Mouse (Mus musculus): ENCODE measurements around the gene Dnajc16.

Gene Dnajc16

DNA sequence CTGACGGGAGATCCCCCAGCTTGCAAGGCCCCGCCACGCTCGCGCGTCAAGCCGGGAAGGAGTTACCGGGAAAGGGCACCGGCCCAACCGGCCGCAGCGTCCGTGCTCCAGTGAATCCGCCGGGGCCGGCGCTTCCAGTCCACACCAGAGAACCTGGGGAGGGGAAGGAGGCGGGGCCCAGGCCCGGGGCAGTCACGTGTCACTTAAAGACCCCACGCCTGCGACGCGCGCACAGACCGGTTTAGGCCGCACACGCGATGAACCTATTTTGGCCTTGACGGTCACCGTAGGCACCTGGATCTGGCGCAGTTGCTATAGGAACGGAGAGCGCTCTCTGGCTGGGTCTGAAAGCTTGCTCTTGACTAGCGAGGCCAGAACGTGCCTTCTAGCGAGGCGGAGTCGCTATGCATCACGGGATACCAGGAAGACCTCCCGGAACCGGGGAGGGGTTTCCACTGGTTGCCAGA lies at the start of gene Dnajc16:
TSS of gene Dnajc16 (minus strand) at position 408 of the 467 bp plus-strand sequence.
- CTCF ChIA-PET = no interaction called here

DNA sequence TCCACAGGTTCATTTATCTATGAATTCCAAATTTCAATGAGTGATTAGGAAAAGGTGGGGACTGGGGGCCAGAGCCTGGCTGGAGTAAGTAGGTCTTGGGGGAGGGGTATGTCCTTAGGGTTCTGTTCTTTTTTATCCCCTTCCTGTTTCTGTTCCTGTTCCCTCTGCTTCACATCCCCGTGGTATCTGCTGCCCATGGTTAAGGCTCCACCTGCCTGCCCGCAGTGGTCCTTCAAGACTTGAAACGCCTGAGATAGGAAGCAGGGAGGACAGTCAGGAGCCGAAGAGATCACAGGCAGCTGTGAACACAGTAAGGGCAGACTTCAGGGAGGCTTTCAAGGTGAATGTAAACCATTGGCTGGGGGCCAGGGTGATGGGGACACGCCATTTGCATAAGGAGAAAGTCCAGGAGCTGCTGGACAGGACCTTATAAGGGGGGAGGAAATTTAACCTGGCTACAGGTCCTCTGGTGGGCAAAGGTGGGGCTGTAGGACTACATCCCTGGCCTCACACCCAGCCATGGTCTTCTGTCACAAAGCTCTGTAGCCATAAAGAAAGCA lies 43.9 kb upstream of the Dnajc16 start:
- CTCF ChIA-PET = no interaction called here

DNA sequence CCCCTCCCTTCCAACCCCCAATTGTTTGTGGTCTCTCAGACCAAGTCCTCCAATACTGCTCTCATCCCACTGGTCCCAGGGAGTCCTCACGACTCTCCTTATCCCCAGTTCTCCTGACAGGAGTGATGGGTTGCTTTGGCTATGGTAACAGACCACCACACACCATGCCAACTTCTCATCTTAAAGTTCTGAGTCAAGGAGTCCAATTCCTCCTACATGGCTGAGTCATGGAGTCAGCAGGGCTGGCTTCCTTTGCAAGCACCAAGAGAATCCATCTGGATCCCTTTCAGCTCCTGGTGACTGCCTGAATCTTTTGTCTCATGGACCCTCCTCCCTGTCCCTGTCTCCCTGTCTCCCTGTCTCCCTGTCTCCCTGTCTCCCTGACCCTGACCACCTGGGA lies 43.2 kb upstream of the Dnajc16 start:
- CTCF ChIA-PET = no interaction called here

GRCm38 (mm10) chr4:141831361-141831760 lies 40.6 kb upstream of the Dnajc16 start:
- CTCF ChIA-PET = interaction anchor here (0.5 kb wide), 1 partner anchor 47 kb away, joined by 3 read pairs; no protein-coding TSS in a partner anchor

- CTCF ChIA-PET = no interaction called here
Observed at GRCm38 (mm10) chr4:141830381-141830780, 39.6 kb upstream of the Dnajc16 start.

DNA sequence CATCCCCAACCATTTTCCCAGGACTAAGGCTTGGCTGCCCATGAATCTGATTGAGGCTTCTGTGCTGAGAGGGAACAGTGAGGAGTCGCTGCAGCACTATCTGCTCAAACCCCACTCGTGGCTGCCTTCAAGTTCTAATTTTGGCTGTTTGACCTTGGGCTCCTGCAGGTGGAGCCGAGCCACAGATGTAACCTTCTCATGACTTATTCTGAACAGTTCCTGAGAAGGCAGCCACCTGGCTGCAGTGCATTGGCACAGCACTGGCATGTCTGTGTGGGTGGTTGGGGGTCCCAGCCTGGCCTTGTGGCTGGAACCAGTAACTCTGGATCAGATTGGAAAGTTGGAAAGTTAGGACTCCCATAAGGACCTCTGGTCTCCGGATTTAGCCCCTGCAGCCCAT lies 37.4 kb upstream of the Dnajc16 start:
- CTCF ChIA-PET = no interaction called here

DNA sequence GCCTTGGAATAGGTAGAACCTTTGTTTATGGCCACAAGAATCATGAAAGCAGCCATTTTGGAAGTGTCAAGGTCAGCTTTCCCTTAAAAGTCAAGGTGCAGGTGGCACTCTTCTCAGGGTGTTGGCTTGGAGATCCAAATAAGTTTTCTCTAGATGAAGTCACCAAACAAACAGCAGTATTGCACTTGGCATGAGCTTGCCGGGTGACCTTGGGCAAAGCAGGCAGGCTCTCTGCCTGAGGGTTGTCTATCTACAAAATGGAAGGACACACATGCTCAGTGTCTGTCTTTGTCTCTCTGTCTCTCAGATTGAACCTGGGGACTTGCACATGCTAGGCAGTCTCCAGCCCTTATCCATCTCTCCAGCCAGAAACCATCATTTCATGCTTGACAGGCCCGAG lies 36.7 kb upstream of the Dnajc16 start:
- CTCF ChIA-PET = no interaction called here

GRCm38 (mm10) chr4:141826060-141826459 lies 35.3 kb upstream of the Dnajc16 start, which contains the start of gene Cela2a:
Cela2a (minus strand) TSS chr4:141826160.
- CTCF ChIA-PET = no interaction called here

GRCm38 (mm10) chr4:141822979-141823378 lies 32.2 kb upstream of the Dnajc16 start:
- CTCF ChIA-PET = no interaction called here

DNA sequence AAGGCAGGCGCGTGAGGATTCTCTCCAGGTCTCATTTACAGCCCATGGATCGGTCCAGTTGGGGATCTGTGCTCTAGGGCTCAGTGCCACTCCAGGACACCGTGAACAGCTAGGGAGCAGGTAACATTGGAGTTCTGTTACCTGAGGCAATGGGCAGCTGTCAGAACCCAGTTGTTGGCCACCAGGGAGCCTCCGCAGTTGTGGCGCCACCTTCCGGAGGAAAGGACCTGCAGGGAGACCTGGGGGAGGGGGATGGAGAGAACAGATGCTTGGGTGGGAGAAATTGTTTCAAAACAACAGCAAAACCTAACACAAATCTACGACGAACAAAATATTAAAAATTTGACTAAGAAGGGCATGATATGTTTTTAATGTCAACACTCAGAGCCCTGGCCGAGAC lies 31.4 kb upstream of the Dnajc16 start:
- CTCF ChIA-PET = no interaction called here

DNA sequence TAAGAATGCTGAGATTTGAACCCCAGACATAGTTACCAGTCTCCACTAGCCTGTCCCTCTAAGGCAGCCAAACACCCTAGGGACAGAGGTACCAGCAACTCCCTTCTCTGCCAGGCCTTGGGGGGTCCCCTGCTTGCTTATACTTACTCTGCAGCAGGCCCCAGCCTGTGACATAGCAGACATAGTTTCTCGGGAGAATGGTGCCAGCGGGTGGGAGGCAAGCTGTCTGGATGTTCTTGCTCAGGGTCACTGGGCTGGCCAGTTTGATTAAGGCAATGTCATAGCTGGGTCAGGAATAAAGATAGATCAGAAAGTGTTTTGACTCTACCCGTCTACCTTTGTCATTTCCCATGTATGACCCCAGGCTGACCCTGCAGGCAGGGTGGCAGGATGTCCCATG lies 30.4 kb upstream of the Dnajc16 start:
- CTCF ChIA-PET = no interaction called here

DNA sequence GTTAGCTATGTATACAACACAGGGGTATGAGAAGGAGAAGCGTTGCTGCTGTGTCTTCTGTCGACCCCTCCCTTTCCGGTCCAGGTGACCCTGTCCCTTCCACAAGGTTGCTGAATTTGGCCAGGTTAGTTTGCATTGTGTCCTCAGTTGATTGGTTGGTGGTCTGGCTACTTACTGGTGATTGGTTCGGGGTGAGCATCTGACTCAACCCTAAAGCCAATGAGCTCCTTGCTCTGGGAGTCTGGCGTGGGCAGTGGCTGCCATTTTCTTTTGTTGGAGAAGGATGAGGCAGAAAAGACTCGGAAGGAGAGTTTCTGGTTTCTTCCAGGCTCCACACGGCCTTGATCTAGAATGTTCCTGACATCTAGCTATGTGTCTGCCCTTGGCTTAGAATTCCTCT lies 28.6 kb upstream of the Dnajc16 start:
- CTCF ChIA-PET = no interaction called here

- CTCF ChIA-PET = no interaction called here
Observed at GRCm38 (mm10) chr4:141818861-141819260, 28.1 kb upstream of the Dnajc16 start.

DNA sequence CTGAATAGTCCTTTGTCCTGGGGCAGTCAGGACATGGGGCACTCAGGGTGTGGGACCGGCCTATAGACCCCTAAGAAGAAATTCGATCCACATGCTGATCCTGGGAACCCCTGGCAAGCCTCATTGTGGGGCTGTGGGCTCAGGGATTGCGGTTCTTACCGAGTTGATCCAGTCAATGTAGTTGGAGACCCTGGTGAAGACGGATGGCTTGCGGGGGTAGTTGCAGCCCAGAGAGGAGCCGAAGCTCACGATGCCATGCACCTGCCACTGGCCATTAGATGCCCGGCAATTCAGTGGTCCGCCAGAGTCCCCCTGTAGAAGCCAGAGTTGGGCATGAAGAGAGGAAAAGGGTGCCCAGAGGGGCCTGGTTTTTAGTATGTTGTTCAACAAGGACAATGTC lies 27.0 kb upstream of the Dnajc16 start:
- CTCF ChIA-PET = no interaction called here

- CTCF ChIA-PET = interaction anchor here (0.5 kb wide), 1 partner anchor 25 kb away, joined by 3 read pairs; no protein-coding TSS in a partner anchor
Observed at GRCm38 (mm10) chr4:141816776-141817655, 26.3 kb upstream of the Dnajc16 start.

- CTCF ChIA-PET = interaction anchor here (0.5 kb wide), 1 partner anchor 25 kb away, joined by 3 read pairs; no protein-coding TSS in a partner anchor
Observed at GRCm38 (mm10) chr4:141816267-141816666, 25.5 kb upstream of the Dnajc16 start.

GRCm38 (mm10) chr4:141811375-141811774 lies 20.6 kb upstream of the Dnajc16 start:
- CTCF ChIA-PET = no interaction called here

DNA sequence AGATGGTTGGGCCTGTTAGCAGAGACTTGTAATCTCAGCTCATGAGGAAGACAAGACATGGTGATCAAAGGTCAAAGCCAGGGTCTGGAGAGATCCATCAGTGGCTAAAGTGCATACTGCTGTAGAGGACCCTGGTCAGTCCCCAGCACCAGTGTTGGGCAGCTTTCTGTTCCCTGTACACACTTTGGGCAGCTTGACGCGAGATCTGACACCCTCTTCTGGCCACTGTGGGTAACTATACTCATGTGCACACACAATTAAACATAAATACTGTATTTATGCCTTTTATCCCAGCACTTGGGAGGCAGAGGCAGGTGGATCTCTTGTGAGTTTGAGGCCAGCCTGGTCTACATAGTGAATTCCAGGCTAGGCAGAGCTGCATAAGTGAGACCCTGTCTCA lies 20.2 kb upstream of the Dnajc16 start:
- CTCF ChIA-PET = interaction anchor here (0.5 kb wide), 1 partner anchor 152 kb away, joined by 4 read pairs; no protein-coding TSS in a partner anchor

DNA sequence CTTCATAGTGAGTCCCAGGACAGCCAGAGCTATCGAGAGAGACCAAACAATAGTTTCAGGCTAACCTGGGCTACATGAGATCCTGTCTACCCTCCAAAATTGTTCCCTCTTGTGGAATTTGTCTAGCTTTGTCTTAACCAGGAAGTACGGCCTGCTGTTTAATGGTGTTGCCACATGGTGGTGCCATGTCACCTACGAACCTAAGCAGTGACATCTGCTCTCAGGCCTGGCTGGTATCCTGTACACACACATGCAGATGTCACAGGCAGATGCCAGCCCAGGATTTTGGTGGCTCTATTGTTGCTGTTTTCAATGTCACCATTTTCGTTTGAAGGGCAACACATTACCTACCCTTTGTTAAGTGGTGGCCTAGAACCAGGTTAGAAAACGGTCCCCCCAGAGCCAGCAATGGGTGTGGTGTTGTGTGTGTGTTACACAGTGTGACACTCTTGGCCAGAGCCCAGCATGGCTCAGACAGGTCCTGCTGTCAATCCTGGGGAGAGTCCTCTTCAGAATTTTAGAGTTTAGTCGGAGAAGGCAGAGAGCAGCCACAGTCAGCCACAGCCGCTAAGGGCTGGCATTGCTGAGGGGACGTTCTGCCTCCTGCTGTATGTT lies 19.2 kb upstream of the Dnajc16 start:
- CTCF ChIA-PET = interaction anchor here (0.7 kb wide), 1 partner anchor 1472 kb away, joined by 22 read pairs; no protein-coding TSS in a partner anchor

DNA sequence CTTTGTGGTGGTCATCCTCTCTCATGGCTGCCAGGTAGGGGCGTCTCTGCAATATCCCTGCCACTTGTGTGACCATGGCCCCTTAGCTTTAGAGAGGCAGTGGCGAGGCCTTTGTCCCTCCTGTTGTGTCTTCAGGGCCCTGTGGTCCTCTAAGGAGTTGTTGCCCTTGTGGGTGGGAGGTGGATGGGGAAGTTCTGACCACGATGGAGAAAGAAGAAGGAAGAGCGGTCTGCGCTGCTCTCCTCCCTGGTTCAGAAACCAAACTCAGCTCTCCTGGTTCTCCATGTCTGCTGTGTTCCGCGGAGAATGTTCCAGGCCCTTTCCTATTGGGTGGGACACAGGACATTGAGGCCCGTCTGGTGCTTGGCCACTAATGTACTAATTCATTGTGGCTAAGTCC lies 15.2 kb upstream of the Dnajc16 start:
- CTCF ChIA-PET = no interaction called here

DNA sequence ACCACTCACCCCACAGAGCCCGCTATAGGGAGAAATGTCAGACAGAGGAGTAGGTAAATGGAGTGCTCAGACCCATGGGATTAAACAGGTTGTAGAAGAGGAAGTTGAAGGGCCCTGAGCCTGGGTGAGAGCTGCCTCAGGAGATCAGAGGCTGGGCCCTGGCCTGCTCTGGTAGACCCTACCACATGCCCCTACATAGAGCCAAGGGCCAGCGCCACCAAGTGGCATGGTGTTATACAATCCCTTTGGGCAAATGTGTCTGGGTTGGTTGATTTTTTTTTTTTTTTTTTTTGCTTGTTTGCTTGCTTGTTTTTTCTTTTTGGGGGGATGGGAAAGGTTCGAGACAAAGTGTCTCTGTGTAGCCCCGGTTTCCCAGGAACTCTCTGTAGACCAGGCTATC lies 13.4 kb upstream of the Dnajc16 start:
- CTCF ChIA-PET = no interaction called here

GRCm38 (mm10) chr4:141797545-141797944 lies 6.8 kb upstream of the Dnajc16 start:
- CTCF ChIA-PET = no interaction called here

- CTCF ChIA-PET = no interaction called here
Observed at GRCm38 (mm10) chr4:141796954-141797353, 6.2 kb upstream of the Dnajc16 start.

All from spleen, embryonic (tissue).